Mouse (Mus musculus): Measurements from ENCODE around the gene Kif2a.

Kif2a gene

DNA sequence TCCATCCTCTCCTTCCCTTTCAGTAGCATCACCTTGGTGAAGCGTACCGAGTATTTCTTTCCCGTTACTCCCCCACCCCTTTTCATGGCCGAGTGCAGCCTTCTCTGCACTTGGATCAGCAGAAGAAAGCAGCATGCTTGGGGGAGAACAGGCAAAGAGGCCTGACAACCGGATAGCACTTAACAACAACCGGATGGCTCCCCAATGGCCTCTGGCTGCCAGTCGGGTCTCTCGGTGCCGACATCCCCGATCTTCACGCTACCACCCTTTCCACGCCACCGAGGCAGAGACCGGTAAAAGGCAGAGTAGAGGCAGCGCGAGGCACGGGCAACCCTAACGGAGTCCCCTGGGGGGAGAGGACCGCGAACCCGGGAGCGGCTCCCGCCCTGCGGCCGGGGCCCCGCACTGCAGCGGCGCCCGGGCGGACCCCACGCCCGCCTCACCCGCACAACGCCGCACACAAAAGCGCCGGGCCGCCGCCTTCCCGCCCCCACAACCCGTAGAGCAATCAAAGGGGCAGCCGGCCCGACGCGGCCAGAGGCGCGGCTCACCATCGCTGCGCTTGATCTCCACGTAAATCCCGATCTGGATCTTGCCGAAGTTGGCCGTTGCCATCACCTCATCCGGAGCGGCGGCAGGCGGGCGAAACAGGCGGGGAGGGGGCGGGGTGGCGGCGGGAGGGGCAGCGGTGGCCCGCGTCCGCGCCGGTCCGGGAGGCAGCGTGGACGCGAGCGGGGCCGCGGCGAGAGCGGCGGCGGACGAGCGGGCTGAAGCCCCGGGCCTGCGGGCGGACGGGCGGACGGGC is at the start of gene Kif2a:
TSS of gene Kif2a (minus strand) at position 666 of the 805 bp plus-strand sequence.
- DNase-seq = peak; percentile 35

- no peak for DNase-seq
These were observed 47.1 kb upstream of the Kif2a start for GRCm38 (mm10) chr13:107069061-107069460.

GRCm38 (mm10) chr13:107065098-107065855 is 43.4 kb upstream of the Kif2a start:
- no peak for DNase-seq

GRCm38 (mm10) chr13:107064263-107064662 is 42.3 kb upstream of the Kif2a start:
- no peak for DNase-seq

- DNase-seq = no peak
These were observed 41.3 kb upstream of the Kif2a start for GRCm38 (mm10) chr13:107063115-107063807.

DNA sequence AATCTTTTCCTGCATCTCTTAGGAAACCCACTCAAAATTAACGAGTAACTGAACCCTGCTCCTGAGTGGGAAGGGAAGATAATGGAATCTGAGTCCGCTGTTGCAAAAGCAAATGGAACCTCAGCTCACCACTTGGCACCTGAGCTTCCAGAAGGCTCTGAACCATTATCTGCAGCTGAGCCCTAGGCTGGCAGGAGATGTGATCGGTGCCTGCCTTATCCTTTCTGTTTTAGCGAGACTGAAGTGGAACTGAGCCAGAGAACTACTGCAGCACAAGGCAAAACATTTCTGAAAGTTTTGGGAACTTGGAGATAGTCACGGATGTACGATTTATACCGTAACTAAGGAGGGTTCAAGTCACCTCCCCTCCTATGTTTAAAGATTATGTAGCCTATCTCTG is 38.2 kb upstream of the Kif2a start:
- DNase-seq = no peak

DNA sequence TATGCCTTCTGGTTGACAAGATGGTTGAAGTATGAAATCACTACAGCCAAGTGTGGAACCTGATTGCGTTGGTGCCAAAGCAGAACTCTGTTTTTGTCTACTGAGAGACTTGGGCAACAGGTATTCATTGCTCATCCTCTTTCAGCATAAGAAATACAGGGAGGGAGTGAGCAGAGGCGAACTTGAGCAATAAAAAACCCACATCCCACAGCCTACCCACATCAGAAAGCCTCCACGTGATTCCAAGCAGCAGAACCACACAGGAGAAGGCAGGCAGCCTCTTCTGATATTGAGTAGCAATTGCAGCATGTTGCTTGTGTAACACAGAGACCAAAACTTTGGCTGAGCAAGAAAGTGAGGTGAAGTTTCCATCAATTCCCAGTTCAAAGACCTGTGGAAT is 37.5 kb upstream of the Kif2a start:
- DNase-seq = no peak

DNA sequence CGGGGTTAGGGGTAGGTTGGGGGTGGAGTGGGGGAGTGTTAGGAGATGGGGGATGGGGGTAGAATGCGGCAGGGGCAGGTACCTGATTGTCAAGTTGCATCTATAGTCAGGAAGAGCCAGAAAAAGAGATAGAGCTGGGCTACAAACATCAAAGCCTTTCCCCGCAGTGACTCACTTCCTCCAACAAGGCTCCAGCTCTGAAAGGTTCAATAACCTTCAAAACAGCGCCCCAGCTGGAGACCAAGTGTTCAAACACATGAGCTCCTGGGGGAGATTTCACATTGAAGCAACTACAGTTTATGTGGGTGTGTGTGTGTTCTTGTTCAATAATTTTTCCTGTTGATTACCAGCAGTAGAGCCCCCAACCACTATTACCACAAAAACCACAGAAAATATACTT is 34.4 kb upstream of the Kif2a start:
- no peak for DNase-seq

GRCm38 (mm10) chr13:107054496-107054895 is 32.6 kb upstream of the Kif2a start:
- no peak for DNase-seq

DNA sequence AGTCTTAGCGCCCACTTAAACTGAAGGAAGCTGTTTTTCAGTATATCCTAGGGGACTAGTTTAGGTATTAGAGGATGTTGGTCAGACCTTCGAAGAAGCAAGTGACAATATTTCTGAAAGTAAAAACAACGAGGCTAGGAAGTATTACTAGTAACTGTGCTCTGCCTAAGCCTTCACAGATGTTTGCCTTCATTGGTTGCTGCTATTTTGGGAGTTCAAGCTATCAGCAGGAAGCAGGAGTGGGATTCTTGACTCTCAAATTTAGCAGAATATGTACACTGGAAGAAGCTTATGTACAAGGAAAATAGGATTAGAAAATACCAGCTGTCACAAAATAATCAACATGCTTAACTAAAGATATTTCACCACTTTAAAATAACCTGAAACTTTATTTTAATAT is 29.4 kb upstream of the Kif2a start:
- DNase-seq = no peak

GRCm38 (mm10) chr13:107044229-107044628 is 22.3 kb upstream of the Kif2a start:
- DNase-seq = no peak

DNA sequence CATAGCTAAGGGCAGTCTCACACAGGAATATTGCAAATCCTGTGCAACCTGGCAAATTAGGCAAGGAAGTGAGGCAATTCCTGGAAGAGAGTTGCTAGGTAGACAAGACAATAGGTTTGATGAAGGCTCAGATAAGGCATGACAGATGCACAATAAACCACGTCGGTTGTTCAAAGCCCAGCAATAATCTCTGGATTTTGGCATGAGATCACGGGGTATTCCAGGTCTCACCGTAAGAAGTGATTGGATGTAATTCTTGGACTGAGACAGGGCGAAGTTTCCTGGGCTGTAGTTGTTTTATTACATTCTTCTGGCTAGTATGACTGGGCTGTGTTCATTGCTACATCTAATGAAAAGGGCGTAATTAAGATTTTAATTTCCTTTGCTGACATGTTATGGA is 20.6 kb upstream of the Kif2a start:
- DNase-seq = no peak

GRCm38 (mm10) chr13:107039493-107039892 is 17.6 kb upstream of the Kif2a start:
- DNase-seq = no peak

DNA sequence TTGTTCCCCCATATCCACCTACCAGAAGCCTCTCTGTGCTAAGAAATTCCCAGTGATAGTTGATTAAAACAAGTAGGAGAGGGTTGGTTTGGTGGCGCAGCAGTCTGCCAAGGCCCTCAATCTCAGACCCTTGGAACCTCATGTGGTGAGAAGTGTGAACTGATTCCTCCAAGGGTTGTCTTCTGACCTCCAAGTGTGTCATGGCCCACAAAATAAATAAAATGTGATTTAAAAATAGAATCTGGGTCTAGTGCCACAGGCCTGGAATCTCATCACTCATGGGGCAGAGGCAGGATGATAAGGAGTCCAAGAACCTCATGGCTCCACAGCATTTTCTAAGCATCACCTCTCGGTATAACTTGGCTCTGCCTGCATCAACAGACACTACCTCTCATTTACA is 16.4 kb upstream of the Kif2a start:
- DNase-seq = no peak

DNA sequence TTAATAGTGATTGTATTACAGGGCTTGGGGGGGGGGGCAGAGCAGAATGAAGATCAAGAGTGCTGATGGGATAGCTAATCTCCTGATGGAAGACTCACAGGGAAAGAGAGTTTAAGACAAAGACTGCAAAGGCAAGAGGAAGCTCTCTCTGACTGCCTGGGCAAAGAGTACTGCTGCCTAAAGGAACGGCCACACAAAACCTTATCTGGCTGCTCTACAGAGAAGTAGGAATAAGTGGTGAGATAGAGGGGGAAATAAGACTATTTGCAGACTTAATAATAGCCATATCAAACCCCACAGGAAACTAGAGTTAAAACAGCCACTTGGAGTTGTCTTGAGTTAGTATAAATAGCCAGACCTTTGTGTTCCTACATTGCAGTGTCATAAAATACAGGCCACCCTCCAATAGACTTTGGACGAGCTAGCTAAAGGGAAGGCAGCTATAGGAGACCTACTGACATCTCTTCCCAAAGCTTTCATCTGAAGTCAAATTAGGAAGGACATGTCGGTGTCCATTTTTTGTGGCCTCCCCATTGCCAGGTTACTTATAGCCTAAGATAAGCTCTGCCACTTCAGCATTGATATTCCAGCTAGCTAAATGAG is 13.7 kb upstream of the Kif2a start:
- no peak for DNase-seq

DNA sequence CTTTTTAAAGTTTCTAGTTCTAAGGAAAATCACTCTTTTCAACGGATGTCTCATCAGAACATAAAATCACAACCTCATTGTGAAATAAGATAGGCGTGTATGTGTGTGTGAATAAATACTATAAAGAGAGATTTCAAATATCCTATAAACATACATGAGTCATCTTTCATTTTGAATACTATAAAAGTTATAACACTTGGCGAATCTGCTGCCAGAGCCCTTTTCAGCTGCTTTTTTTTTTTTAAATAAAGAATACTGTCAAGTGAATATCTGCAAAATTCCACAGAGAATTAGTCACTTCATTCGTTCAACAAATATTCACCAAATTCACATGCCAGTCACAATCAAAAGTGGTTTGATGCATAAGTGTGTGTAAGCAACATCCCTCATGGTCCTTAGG is 13.2 kb upstream of the Kif2a start:
- DNase-seq = no peak

- no peak for DNase-seq
These were observed 12.3 kb upstream of the Kif2a start for GRCm38 (mm10) chr13:107034028-107034920.

DNA sequence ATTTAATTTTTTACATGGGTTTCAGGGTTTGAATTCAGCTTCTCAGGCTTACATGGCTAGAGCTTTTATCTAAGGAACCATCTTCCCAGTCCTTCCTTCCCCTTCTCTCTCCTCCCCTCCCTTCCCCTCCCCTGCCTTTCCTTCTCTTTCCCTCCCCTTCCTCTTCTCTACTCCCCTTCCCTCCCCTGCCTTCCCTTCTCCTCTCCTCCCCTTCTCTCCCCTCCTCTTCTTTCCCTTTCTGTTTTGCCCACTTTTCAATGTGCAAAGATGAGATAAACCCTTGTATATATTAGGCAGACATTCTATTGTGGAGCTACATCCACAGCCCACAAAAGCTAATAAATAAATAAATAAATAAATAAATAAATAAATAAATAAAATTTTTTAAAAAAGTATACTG is 9.3 kb upstream of the Kif2a start:
- no peak for DNase-seq

- DNase-seq = no peak
These were observed 5.3 kb upstream of the Kif2a start for GRCm38 (mm10) chr13:107027218-107027617.

GRCm38 (mm10) chr13:107025663-107026062 is 3.7 kb upstream of the Kif2a start:
- DNase-seq = no peak

DNA sequence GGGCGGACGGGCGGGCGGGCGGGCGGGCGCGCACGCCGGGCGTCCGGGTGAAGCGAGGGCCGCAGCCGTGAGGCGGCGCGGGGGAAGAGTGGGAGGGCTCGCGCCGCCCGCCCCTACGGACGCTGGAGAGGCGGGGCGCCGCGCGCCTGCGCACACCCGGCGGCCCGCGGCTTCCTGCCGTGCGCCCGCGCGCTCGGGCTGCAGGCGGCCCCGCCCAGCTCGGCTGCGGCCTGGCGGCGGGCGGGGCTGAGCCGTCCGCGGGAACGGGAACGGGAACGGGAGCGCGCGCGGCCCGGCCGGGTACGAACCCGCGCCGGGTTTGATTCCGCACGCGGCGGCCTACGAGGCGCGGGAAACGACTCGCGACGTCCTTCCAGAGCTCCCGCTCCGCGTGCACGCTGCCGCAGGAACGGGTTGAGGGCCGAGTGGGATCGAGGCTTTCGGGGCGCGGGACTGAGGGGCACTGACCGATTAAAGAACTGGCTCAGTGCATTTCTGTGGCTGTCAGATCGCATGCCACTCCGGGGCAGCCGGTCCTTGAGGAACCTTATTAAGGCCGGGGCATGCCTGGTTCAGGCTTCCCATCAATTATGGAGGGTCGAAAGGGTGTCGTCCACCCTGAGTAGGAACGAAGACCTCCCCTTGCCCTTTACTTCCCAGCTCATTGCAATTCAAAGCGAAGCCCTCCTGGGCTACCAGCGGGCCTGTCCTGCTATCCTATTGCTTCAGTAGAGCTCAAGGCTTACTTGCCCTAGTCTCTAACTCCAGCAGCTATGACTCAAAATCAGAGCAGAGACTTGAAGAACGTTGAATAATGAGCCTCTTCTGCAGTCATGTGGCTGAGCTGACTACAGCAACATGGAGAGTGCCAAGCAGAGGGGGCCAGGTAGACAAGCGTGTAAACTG is 593 bp upstream of the Kif2a start:
- DNase-seq = peak; percentile 83

All from layer of hippocampus, adult 9-11 months (tissue).